Comparison of ENCODE assay signal across 13 mouse cellular contexts in genomic region chr10:97376376-97376775, GRCm38 (mm10).
A peak's percentile ranks its signal among the peaks of the same experiment; 100 is the strongest.
DNase-seq lines count a peak whose midpoint lies in the region; ATAC-seq and TF ChIP-seq lines count a peak whose summit lies in the region.
"Had no signal": no experiment of that assay in that cellular context is flagged by ENCODE, and none has a peak within 500 bp of the region (broad histone marks: within the 10 kb centered on the region; RNA-seq: fewer than 3 reads in every experiment).

No protein-coding gene starts in this region.

- H3K79me2 ChIP-seq in heart, adult 2 months (replicated peaks; ENCODE audit: control insufficient read depth, insufficient read depth, low read length) = no peaks in the 10 kb centered on the region

- no peaks in the 10 kb centered on the region for H3K9me3 ChIP-seq in heart, embryonic 11.5 days (replicated peaks; ENCODE audit: control insufficient read depth, low read length)
- H3K9me3 ChIP-seq in kidney, embryonic 16.5 days (ENCODE audit: low read length) = no peaks in the 10 kb centered on the region
- no peaks in the 10 kb centered on the region for H3K9me3 ChIP-seq in intestine, embryonic 15.5 days
- no peaks in the 10 kb centered on the region for H3K9me3 ChIP-seq in stomach, embryonic 15.5 days
- H3K9me3 ChIP-seq: embryonic facial prominence, embryonic 12.5 days; hindbrain, embryonic 13.5 days; limb, embryonic 13.5 days; lung, embryonic 15.5 days had no signal

- DNase-seq in heart, adult 2 months = no peak
- DNase-seq in kidney, adult 11 months = no peak
- no peak for DNase-seq in adrenal gland, postnatal 10 days
- no peak for DNase-seq in thymus, postnatal 10 days (ENCODE audit: low spot score in 2 of 2)

- TF ChIP-seq CTCF in heart, adult 2 months (IDR thresholded peaks at IDR 0.05) = no peak

- intact Hi-C loops in heart, adult 2 months (cut with DNase I) = loop anchor here (2.0 to 5.0 kb wide), 2 partner anchors 191 to 294 kb away; partner anchors contain the start of gene Lum

- 57% methylated on average over 4 of the region's 4 CpGs for WGBS in heart, adult 2 months
- 48% methylated on average over 4 of the region's 4 CpGs for WGBS in heart, embryonic 11.5 days (ENCODE audit: insufficient replicate concordance)
- 50% methylated on average over 4 of the region's 4 CpGs for WGBS in kidney, embryonic 16.5 days
- 34% methylated on average over 4 of the region's 4 CpGs for WGBS in intestine, embryonic 15.5 days
- 36% methylated on average over 4 of the region's 4 CpGs for WGBS in stomach, embryonic 15.5 days

- H3K4me3 ChIP-seq in heart, adult 2 months = no peak overlapping the region
- no peak overlapping the region for H3K4me3 ChIP-seq in heart, embryonic 11.5 days (ENCODE audit: low read depth, low read length)
- no peak overlapping the region for H3K4me3 ChIP-seq in kidney, embryonic 16.5 days (ENCODE audit: low read length)
- H3K4me3 ChIP-seq in intestine, embryonic 15.5 days (replicated peaks) = no peak overlapping the region
- H3K4me3 ChIP-seq in stomach, embryonic 15.5 days (replicated peaks) = no peak overlapping the region
- H3K4me3 ChIP-seq: embryonic facial prominence, embryonic 12.5 days; hindbrain, embryonic 13.5 days; limb, embryonic 13.5 days; lung, embryonic 15.5 days had no signal

- H3K4me1 ChIP-seq in heart, adult 2 months (ENCODE audit: control insufficient read depth, insufficient read depth, low read length) = no peaks in the 10 kb centered on the region
- H3K4me1 ChIP-seq in heart, embryonic 11.5 days (ENCODE audit: control insufficient read depth, insufficient read depth, low read length) = no peaks in the 10 kb centered on the region
- no peaks in the 10 kb centered on the region for H3K4me1 ChIP-seq in kidney, embryonic 16.5 days (ENCODE audit: insufficient read depth, low read length)
- no peaks in the 10 kb centered on the region for H3K4me1 ChIP-seq in intestine, embryonic 15.5 days (replicated peaks)
- H3K4me1 ChIP-seq in stomach, embryonic 15.5 days = no peaks in the 10 kb centered on the region
- H3K4me1 ChIP-seq: embryonic facial prominence, embryonic 12.5 days; hindbrain, embryonic 13.5 days; limb, embryonic 13.5 days; lung, embryonic 15.5 days had no signal

- no peaks in the 10 kb centered on the region for H3K36me3 ChIP-seq in heart, adult 2 months (ENCODE audit: control insufficient read depth, insufficient read depth, low read length)
- no peaks in the 10 kb centered on the region for H3K36me3 ChIP-seq in heart, embryonic 11.5 days (ENCODE audit: control insufficient read depth, insufficient read depth, low read length)
- H3K36me3 ChIP-seq in kidney, embryonic 16.5 days (ENCODE audit: insufficient read depth, low read length) = no peaks in the 10 kb centered on the region
- no peaks in the 10 kb centered on the region for H3K36me3 ChIP-seq in intestine, embryonic 15.5 days
- H3K36me3 ChIP-seq in stomach, embryonic 15.5 days = no peaks in the 10 kb centered on the region
- H3K36me3 ChIP-seq: embryonic facial prominence, embryonic 12.5 days; hindbrain, embryonic 13.5 days; limb, embryonic 13.5 days; lung, embryonic 15.5 days had no signal

- no peak overlapping the region for H3K9ac ChIP-seq in heart, adult 2 months (ENCODE audit: low read depth, low read length)
- no peak overlapping the region for H3K9ac ChIP-seq in heart, embryonic 11.5 days (ENCODE audit: low read depth, low read length)
- no peak overlapping the region for H3K9ac ChIP-seq in kidney, embryonic 16.5 days (replicated peaks; ENCODE audit: low read length)
- H3K9ac ChIP-seq in intestine, embryonic 15.5 days = no peak overlapping the region
- H3K9ac ChIP-seq in stomach, embryonic 15.5 days = no peak overlapping the region
- H3K9ac ChIP-seq: embryonic facial prominence, embryonic 12.5 days; hindbrain, embryonic 13.5 days; limb, embryonic 13.5 days; liver, embryonic 14.5 days; lung, embryonic 15.5 days had no signal

- TF ChIP-seq POLR2A in heart, adult 2 months (IDR thresholded peaks at IDR 0.05; ENCODE audit: insufficient read depth, low read depth, low read length) = no peak

- ATAC-seq in heart, embryonic 11.5 days (replicated peaks; ENCODE audit: insufficient number of reproducible peaks, low FRiP score, low TSS enrichment) = no peak
- 0 out of 2 replicates have a peak, but pooled peaks have one; percentile 51 for ATAC-seq in kidney, embryonic 16.5 days (ENCODE audit: low FRiP score, low TSS enrichment)
- ATAC-seq in intestine, embryonic 15.5 days = peak; percentile 70
- ATAC-seq in stomach, embryonic 15.5 days (ENCODE audit: insufficient read depth, low FRiP score, low read depth) = peak; percentile 53; the same call in 1 of the 2 replicates

- no peak overlapping the region for H3K4me2 ChIP-seq in heart, embryonic 11.5 days
- H3K4me2 ChIP-seq in kidney, embryonic 16.5 days (replicated peaks; ENCODE audit: low read depth, low read length) = no peak overlapping the region
- H3K4me2 ChIP-seq in intestine, embryonic 15.5 days (replicated peaks) = no peak overlapping the region
- H3K4me2 ChIP-seq in stomach, embryonic 15.5 days = no peak overlapping the region
- H3K4me2 ChIP-seq: embryonic facial prominence, embryonic 12.5 days; hindbrain, embryonic 13.5 days; limb, embryonic 13.5 days; lung, embryonic 15.5 days had no signal

- no peaks in the 10 kb centered on the region for H3K27me3 ChIP-seq in heart, adult 2 months (ENCODE audit: control insufficient read depth, insufficient read depth, low read length)
- no peaks in the 10 kb centered on the region for H3K27me3 ChIP-seq in heart, embryonic 11.5 days (ENCODE audit: control insufficient read depth, insufficient read depth, low read length)
- no peaks in the 10 kb centered on the region for H3K27me3 ChIP-seq in kidney, embryonic 16.5 days (ENCODE audit: insufficient read depth, low read length)
- no peaks in the 10 kb centered on the region for H3K27me3 ChIP-seq in intestine, embryonic 15.5 days (replicated peaks)
- no peaks in the 10 kb centered on the region for H3K27me3 ChIP-seq in stomach, embryonic 15.5 days (replicated peaks)
- H3K27me3 ChIP-seq: embryonic facial prominence, embryonic 12.5 days; hindbrain, embryonic 13.5 days; limb, embryonic 13.5 days; lung, embryonic 15.5 days had no signal

- TF ChIP-seq EP300 in heart, adult 2 months (IDR thresholded peaks at IDR 0.05; ENCODE audit: insufficient read depth, low read depth, low read length) = no peak

- peak overlapping the region; percentile 20; the same call in 1 of the 2 replicates for H3K27ac ChIP-seq in heart, adult 2 months
- H3K27ac ChIP-seq in heart, embryonic 11.5 days (ENCODE audit: low read depth, low read length) = no peak overlapping the region
- peak overlapping the region; percentile 46; the same call in 1 of the 2 replicates for H3K27ac ChIP-seq in kidney, embryonic 16.5 days (ENCODE audit: low read length)
- peak overlapping the region; percentile 56; the same call in 1 of the 2 replicates for H3K27ac ChIP-seq in intestine, embryonic 15.5 days
- H3K27ac ChIP-seq in stomach, embryonic 15.5 days = peak overlapping the region; percentile 73
- H3K27ac ChIP-seq: embryonic facial prominence, embryonic 12.5 days; hindbrain, embryonic 13.5 days; limb, embryonic 13.5 days; liver, embryonic 14.5 days; lung, embryonic 15.5 days had no signal
